Mouse (Mus musculus): ENCODE results near the gene Eef2.
"Not testable (repeated sequence)": the region's sequence is repeated elsewhere in the genome, so short reads cannot be mapped to it uniquely, and the experiment has no call there.

The Eef2 gene

GRCm38 (mm10) chr10:81179451-81180342 lies 3.3 kb downstream of the Eef2 start:
- in situ Hi-C loops (cut with MboI, MseI), result loop anchor here (5.0 to 10.0 kb wide), 2 partner anchors 42 to 1325 kb away; partner anchors contain the start of genes Ptbp1 and Zbtb7a

- in situ Hi-C loops (cut with MboI, MseI), result no loop called here
These were observed 4.5 kb downstream of the Eef2 start for GRCm38 (mm10) chr10:81180946-81181345.

- in situ Hi-C loops (cut with MboI, MseI), result not testable (repeated sequence)
These were observed 5.4 kb downstream of the Eef2 start for GRCm38 (mm10) chr10:81181860-81182259.

GRCm38 (mm10) chr10:81182336-81183333 lies 6.2 kb downstream of the Eef2 start, which contains the start of gene Dapk3:
Gene Dapk3 (plus strand): TSS chr10:81183005.
- in situ Hi-C loops (cut with MboI, MseI), result no loop called here

- in situ Hi-C loops (cut with MboI, MseI), result no loop called here
These were observed 7.4 kb downstream of the Eef2 start, which contains the start of gene 4930442H23Rik for GRCm38 (mm10) chr10:81183805-81184204. Gene 4930442H23Rik (minus strand): TSS chr10:81183849.

- in situ Hi-C loops (cut with MboI, MseI), result no loop called here
These were observed 8.3 kb downstream of the Eef2 start for GRCm38 (mm10) chr10:81184765-81185164.

GRCm38 (mm10) chr10:81187161-81187560 lies 10.7 kb downstream of the Eef2 start:
- in situ Hi-C loops (cut with MboI, MseI), result no loop called here

GRCm38 (mm10) chr10:81189821-81190220 lies 13.4 kb downstream of the Eef2 start:
- in situ Hi-C loops (cut with MboI, MseI), result no loop called here

- in situ Hi-C loops (cut with MboI, MseI), result no loop called here
These were observed 13.9 kb downstream of the Eef2 start for GRCm38 (mm10) chr10:81190236-81190911.

GRCm38 (mm10) chr10:81190912-81191321 lies 14.5 kb downstream of the Eef2 start:
- in situ Hi-C loops (cut with MboI, MseI), result no loop called here

- in situ Hi-C loops (cut with MboI, MseI), result no loop called here
These were observed 15.0 kb downstream of the Eef2 start for GRCm38 (mm10) chr10:81191342-81191982.

GRCm38 (mm10) chr10:81192270-81192967 lies 16.0 kb downstream of the Eef2 start:
- in situ Hi-C loops (cut with MboI, MseI), result no loop called here

GRCm38 (mm10) chr10:81192968-81193501 lies 16.6 kb downstream of the Eef2 start:
- in situ Hi-C loops (cut with MboI, MseI), result no loop called here

GRCm38 (mm10) chr10:81193991-81194774 lies 17.8 kb downstream of the Eef2 start:
- in situ Hi-C loops (cut with MboI, MseI), result no loop called here

- in situ Hi-C loops (cut with MboI, MseI), result no loop called here
These were observed 18.9 kb downstream of the Eef2 start for GRCm38 (mm10) chr10:81195300-81195699.

- in situ Hi-C loops (cut with MboI, MseI), result no loop called here
These were observed 20.1 kb downstream of the Eef2 start for GRCm38 (mm10) chr10:81196470-81197065.

- in situ Hi-C loops (cut with MboI, MseI), result no loop called here
These were observed 20.9 kb downstream of the Eef2 start for GRCm38 (mm10) chr10:81197305-81197704.

- in situ Hi-C loops (cut with MboI, MseI), result no loop called here
These were observed 21.8 kb downstream of the Eef2 start for GRCm38 (mm10) chr10:81198230-81198629.

GRCm38 (mm10) chr10:81198990-81199389 lies 22.6 kb downstream of the Eef2 start:
- in situ Hi-C loops (cut with MboI, MseI), result no loop called here

Measured in regulatory T cell (primary cell).